Mouse (Mus musculus): ENCODE measurements at regions not wholly inside any gene's neighbourhood (a gene's known extent, or its start where the extent isn't known, plus 50 kb on each side); places are given as distances from the start of the nearest gene placed in this dataset.

GRCm38 (mm10) chr14:24781674-24782073, 294.7 kb downstream of the Rps24 start:
- H3K27me3 ChIP-seq (replicated peaks; ENCODE audit: control insufficient read depth, insufficient read depth, low read length), result no peaks in the 10 kb centered on the region
- no peak for ATAC-seq
- H3K36me3 ChIP-seq (ENCODE audit: control insufficient read depth, insufficient read depth), result no peaks in the 10 kb centered on the region
- 92% methylated on average over 3 of the region's 3 CpGs for WGBS
- no peak overlapping the region for H3K4me2 ChIP-seq (ENCODE audit: low read length)
- H3K27ac ChIP-seq (ENCODE audit: low read length), result no peak overlapping the region
- no peak overlapping the region for H3K4me3 ChIP-seq (replicated peaks; ENCODE audit: low read length)
- H3K4me1 ChIP-seq (replicated peaks; ENCODE audit: control insufficient read depth, insufficient read depth, low read length), result peaks cover 25% of the 10 kb centered on the region
- H3K9me3 ChIP-seq (ENCODE audit: control insufficient read depth, low read length), result no peaks in the 10 kb centered on the region
- H3K9ac ChIP-seq (replicated peaks; ENCODE audit: low read depth, low read length), result no peak overlapping the region

- H3K27me3 ChIP-seq (replicated peaks; ENCODE audit: control insufficient read depth, insufficient read depth, low read length), result no peaks in the 10 kb centered on the region
- H3K9ac ChIP-seq (replicated peaks; ENCODE audit: low read depth, low read length), result no peak overlapping the region
- H3K36me3 ChIP-seq (ENCODE audit: control insufficient read depth, insufficient read depth), result no peaks in the 10 kb centered on the region
- no peaks in the 10 kb centered on the region for H3K9me3 ChIP-seq (ENCODE audit: control insufficient read depth, low read length)
- H3K4me2 ChIP-seq (ENCODE audit: low read length), result no peak overlapping the region
- H3K27ac ChIP-seq (ENCODE audit: low read length), result no peak overlapping the region
- H3K4me1 ChIP-seq (replicated peaks; ENCODE audit: control insufficient read depth, insufficient read depth, low read length), result peaks cover 15% of the 10 kb centered on the region
- no peak overlapping the region for H3K4me3 ChIP-seq (replicated peaks; ENCODE audit: low read length)
- no peak for ATAC-seq
- WGBS, result 75% methylated on average over 6 of the region's 6 CpGs
These were observed 297.0 kb downstream of the Rps24 start for GRCm38 (mm10) chr14:24783889-24784288.

- ATAC-seq, result no peak
- Histone ChIP-seq H3K4me2 (ENCODE audit: low read length) (no peak overlapping the region), H3K27me3 (replicated peaks; ENCODE audit: control insufficient read depth, insufficient read depth, low read length) (no peaks in the 10 kb centered on the region), H3K4me3 (replicated peaks; ENCODE audit: low read length) (no peak overlapping the region), H3K4me1 (replicated peaks; ENCODE audit: control insufficient read depth, insufficient read depth, low read length) (no peaks in the 10 kb centered on the region), H3K36me3 (ENCODE audit: control insufficient read depth, insufficient read depth) (no peaks in the 10 kb centered on the region), H3K9ac (replicated peaks; ENCODE audit: low read depth, low read length) (no peak overlapping the region), H3K27ac (ENCODE audit: low read length) (no peak overlapping the region), H3K9me3 (ENCODE audit: control insufficient read depth, low read length) (no peaks in the 10 kb centered on the region)
- 86% methylated on average over 5 of the region's 5 CpGs for WGBS
These were observed 298.5 kb downstream of the Rps24 start for GRCm38 (mm10) chr14:24785452-24785851.

GRCm38 (mm10) chr14:24793375-24794285, 306.7 kb downstream of the Rps24 start:
- H3K4me1 ChIP-seq (replicated peaks; ENCODE audit: control insufficient read depth, insufficient read depth, low read length), result peaks cover 14% of the 10 kb centered on the region

GRCm38 (mm10) chr14:24794359-24794845, 307.5 kb downstream of the Rps24 start:
- Histone ChIP-seq H3K9me3 (ENCODE audit: control insufficient read depth, low read length) (no peaks in the 10 kb centered on the region), H3K4me1 (replicated peaks; ENCODE audit: control insufficient read depth, insufficient read depth, low read length) (peaks cover 14% of the 10 kb centered on the region), H3K36me3 (ENCODE audit: control insufficient read depth, insufficient read depth) (no peaks in the 10 kb centered on the region), H3K27me3 (replicated peaks; ENCODE audit: control insufficient read depth, insufficient read depth, low read length) (no peaks in the 10 kb centered on the region), H3K4me3 (replicated peaks; ENCODE audit: low read length) (no peak overlapping the region), H3K27ac (ENCODE audit: low read length) (peak overlapping the region; percentile 81), H3K9ac (replicated peaks; ENCODE audit: low read depth, low read length) (no peak overlapping the region), H3K4me2 (ENCODE audit: low read length) (no peak overlapping the region)
- no peak for ATAC-seq
- 74% methylated on average over 12 of the region's 12 CpGs for WGBS

More at GRCm38 (mm10) chr14:24793375-24794285, 306.7 kb downstream of the Rps24 start:
- Histone ChIP-seq H3K9me3 (ENCODE audit: control insufficient read depth, low read length) (no peaks in the 10 kb centered on the region), H3K9ac (replicated peaks; ENCODE audit: low read depth, low read length) (no peak overlapping the region), H3K36me3 (ENCODE audit: control insufficient read depth, insufficient read depth) (no peaks in the 10 kb centered on the region), H3K27ac (ENCODE audit: low read length) (peak overlapping the region; percentile 81), H3K4me2 (ENCODE audit: low read length) (no peak overlapping the region), H3K27me3 (replicated peaks; ENCODE audit: control insufficient read depth, insufficient read depth, low read length) (no peaks in the 10 kb centered on the region), H3K4me3 (replicated peaks; ENCODE audit: low read length) (no peak overlapping the region)
- peak; percentile 94 for ATAC-seq
- WGBS, result 28% methylated on average over 10 of the region's 10 CpGs

- H3K36me3 ChIP-seq (ENCODE audit: control insufficient read depth, insufficient read depth), result no peaks in the 10 kb centered on the region
- H3K9me3 ChIP-seq (ENCODE audit: control insufficient read depth, low read length), result no peaks in the 10 kb centered on the region
- H3K27ac ChIP-seq (ENCODE audit: low read length), result no peak overlapping the region
- H3K4me2 ChIP-seq (ENCODE audit: low read length), result no peak overlapping the region
- no peak overlapping the region for H3K9ac ChIP-seq (replicated peaks; ENCODE audit: low read depth, low read length)
- H3K4me3 ChIP-seq (replicated peaks; ENCODE audit: low read length), result no peak overlapping the region
- H3K4me1 ChIP-seq (replicated peaks; ENCODE audit: control insufficient read depth, insufficient read depth, low read length), result peaks cover 14% of the 10 kb centered on the region
- no peak for ATAC-seq
- H3K27me3 ChIP-seq (replicated peaks; ENCODE audit: control insufficient read depth, insufficient read depth, low read length), result no peaks in the 10 kb centered on the region
These were observed 310.6 kb downstream of the Rps24 start for GRCm38 (mm10) chr14:24797494-24797893.

GRCm38 (mm10) chr14:24798066-24798465, 311.1 kb downstream of the Rps24 start:
- Histone ChIP-seq H3K36me3 (ENCODE audit: control insufficient read depth, insufficient read depth) (no peaks in the 10 kb centered on the region), H3K4me1 (replicated peaks; ENCODE audit: control insufficient read depth, insufficient read depth, low read length) (peaks cover 14% of the 10 kb centered on the region), H3K4me2 (ENCODE audit: low read length) (no peak overlapping the region), H3K9me3 (ENCODE audit: control insufficient read depth, low read length) (no peaks in the 10 kb centered on the region), H3K27ac (ENCODE audit: low read length) (no peak overlapping the region), H3K4me3 (replicated peaks; ENCODE audit: low read length) (no peak overlapping the region), H3K9ac (replicated peaks; ENCODE audit: low read depth, low read length) (no peak overlapping the region), H3K27me3 (replicated peaks; ENCODE audit: control insufficient read depth, insufficient read depth, low read length) (no peaks in the 10 kb centered on the region)
- ATAC-seq, result no peak
- WGBS, result 87% methylated on average over 4 of the region's 4 CpGs

GRCm38 (mm10) chr14:24803001-24803655, 316.2 kb downstream of the Rps24 start:
- 84% methylated on average over 5 of the region's 5 CpGs for WGBS
- Histone ChIP-seq H3K4me2 (ENCODE audit: low read length) (no peak overlapping the region), H3K9ac (replicated peaks; ENCODE audit: low read depth, low read length) (no peak overlapping the region), H3K27ac (ENCODE audit: low read length) (no peak overlapping the region), H3K9me3 (ENCODE audit: control insufficient read depth, low read length) (no peaks in the 10 kb centered on the region), H3K27me3 (replicated peaks; ENCODE audit: control insufficient read depth, insufficient read depth, low read length) (no peaks in the 10 kb centered on the region), H3K4me3 (replicated peaks; ENCODE audit: low read length) (no peak overlapping the region), H3K36me3 (ENCODE audit: control insufficient read depth, insufficient read depth) (no peaks in the 10 kb centered on the region), H3K4me1 (replicated peaks; ENCODE audit: control insufficient read depth, insufficient read depth, low read length) (no peaks in the 10 kb centered on the region)
- no peak for ATAC-seq

- H3K4me1 ChIP-seq (replicated peaks; ENCODE audit: control insufficient read depth, insufficient read depth, low read length), result no peaks in the 10 kb centered on the region
- H3K9me3 ChIP-seq (ENCODE audit: control insufficient read depth, low read length), result no peaks in the 10 kb centered on the region
- no peaks in the 10 kb centered on the region for H3K27me3 ChIP-seq (replicated peaks; ENCODE audit: control insufficient read depth, insufficient read depth, low read length)
These were observed 320.1 kb downstream of the Rps24 start for GRCm38 (mm10) chr14:24807061-24807460.

More at GRCm38 (mm10) chr14:24807061-24807460, 320.1 kb downstream of the Rps24 start:
- no peak for ATAC-seq
- Histone ChIP-seq H3K9ac (replicated peaks; ENCODE audit: low read depth, low read length) (no peak overlapping the region), H3K4me2 (ENCODE audit: low read length) (no peak overlapping the region), H3K27ac (ENCODE audit: low read length) (no peak overlapping the region), H3K36me3 (ENCODE audit: control insufficient read depth, insufficient read depth) (no peaks in the 10 kb centered on the region), H3K4me3 (replicated peaks; ENCODE audit: low read length) (no peak overlapping the region)
- 34% methylated on average over 7 of the region's 7 CpGs for WGBS

Measured in forebrain, embryonic 16.5 days (tissue).